Mouse (Mus musculus) heart, embryonic 16.5 days (tissue): ENCODE data around the gene Ttc7b. TPM values are rescaled to one million over a fixed set of nuclear protein-coding genes. Genes with fewer than 3 reads are reported as not detected.
A peak's percentile ranks its signal among the peaks of the same experiment; 100 is the strongest.

Source experiments
- ATAC-seq: fragments of 200-750 bp; cut with Nextera tagmentation; replicated peaks from 2 replicates; pipeline ENCODE4 v1.8.0; 2017; ENCODE audit warnings: moderate number of reproducible peaks; ENCODE audit not compliant: insufficient read depth, low FRiP score; ENCODE audit errors: extremely low read depth
- H3K27ac ChIP-seq: fragments of 300-500 bp; sonication (generic); 2 replicates; pipeline ENCODE4 v1.5.1; 2014; ENCODE audit warnings: mild to moderate bottlenecking, low read length, control low read depth, moderate library complexity
- H3K27me3 ChIP-seq: fragments of 300-500 bp; sonication (generic); 2 replicates; pipeline ENCODE4 v1.6.1; 2014; ENCODE audit warnings: low read length, mixed read lengths; ENCODE audit not compliant: control insufficient read depth, insufficient read depth
- H3K36me3 ChIP-seq: fragments of 300-500 bp; sonication (generic); 2 replicates; pipeline ENCODE4 v1.6.1; 2014; ENCODE audit not compliant: control insufficient read depth, insufficient read depth
- H3K4me1 ChIP-seq: fragments of 300-500 bp; sonication (generic); 2 replicates; pipeline ENCODE4 v1.6.1; 2014; ENCODE audit warnings: low read length, mixed read lengths; ENCODE audit not compliant: control insufficient read depth, insufficient read depth
- H3K4me2 ChIP-seq: fragments of 300-500 bp; sonication (generic); 2 replicates; pipeline ENCODE4 v1.6.1; 2014; ENCODE audit warnings: low read depth, mild to moderate bottlenecking, control low read depth, low read length
- H3K4me3 ChIP-seq: fragments of 300-500 bp; sonication (generic); 2 replicates; pipeline ENCODE4 v1.5.1; 2014; ENCODE audit warnings: mild to moderate bottlenecking, control low read depth, low read length
- H3K9ac ChIP-seq: fragments of 300-500 bp; sonication (generic); 2 replicates; pipeline ENCODE4 v1.6.1; 2014; ENCODE audit warnings: low read length, control low read depth
- H3K9me3 ChIP-seq: fragments of 300-500 bp; sonication (generic); replicated peaks from 2 replicates; pipeline ENCODE4 v1.6.1; 2016; ENCODE audit warnings: low read length; ENCODE audit not compliant: control insufficient read depth
- WGBS: fragments of 180-500 bp; shearing (Covaris S2); extraction: QIAGEN DNeasy Blood & Tissue Kit; methylation state at CpG from one replicate; pipeline ENCODE4 v1.1.7; 2014; 5-methylcytosine and 5-hydroxymethylcytosine counted together
- polyA plus RNA-seq: library from polyadenylated mRNA; unstranded; fragments of >200 nt; fragmentation: Nextera tagmentation; extraction: Ambion mirVana; gene quantifications from 2 replicates; pipeline ENCODE4 v1.2.1, GENCODE M21; 2015

Gene Ttc7b
- polyA plus RNA-seq, 1 experiment from 2014 or later: 6.7 TPM

DNA sequence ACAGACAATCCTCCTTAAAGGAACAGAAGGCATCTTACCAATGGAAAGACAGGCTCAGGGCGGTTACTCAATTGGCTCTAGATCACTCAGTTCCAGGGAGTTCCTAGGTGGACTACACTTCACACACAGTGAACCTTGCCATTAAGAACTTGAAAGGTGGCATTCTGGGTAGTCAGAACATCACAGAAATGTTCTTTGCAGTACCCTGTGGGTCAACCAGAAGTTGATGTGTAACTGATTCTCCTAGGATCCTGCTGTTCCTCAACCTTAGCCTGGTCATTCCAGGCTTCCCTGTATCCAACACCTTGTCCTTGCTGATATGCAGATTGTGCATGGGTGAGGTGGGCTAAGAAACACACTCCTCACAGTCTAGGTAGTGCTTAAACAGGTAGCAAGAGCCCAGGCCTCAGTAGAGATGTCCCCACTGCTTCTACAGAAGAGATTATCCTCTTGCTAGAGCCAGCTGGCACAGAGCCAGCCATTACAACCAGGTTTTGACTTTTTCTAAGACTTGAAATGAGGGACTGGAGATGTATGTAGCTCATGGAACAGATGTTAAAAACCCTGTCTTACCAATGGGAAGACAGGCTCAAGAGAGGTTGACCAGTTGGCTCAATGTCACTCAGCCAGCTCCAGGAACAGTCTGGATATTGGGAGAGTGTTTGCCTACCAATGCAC is 4.3 kb downstream of the Ttc7b start:
- no peak overlapping the region for H3K9ac ChIP-seq
- no peak overlapping the region for H3K27ac ChIP-seq
- no peak overlapping the region for H3K4me3 ChIP-seq
- H3K36me3 ChIP-seq: no peaks in the 10 kb centered on the region
- no peaks in the 10 kb centered on the region for H3K27me3 ChIP-seq
- no peak overlapping the region for H3K4me2 ChIP-seq
- ATAC-seq: no peak
- 97% methylated on average over 1 of the region's 1 CpGs for whole genome bisulfite sequencing
- H3K4me1 ChIP-seq: peaks cover 27% of the 10 kb centered on the region
- no peaks in the 10 kb centered on the region for H3K9me3 ChIP-seq

DNA sequence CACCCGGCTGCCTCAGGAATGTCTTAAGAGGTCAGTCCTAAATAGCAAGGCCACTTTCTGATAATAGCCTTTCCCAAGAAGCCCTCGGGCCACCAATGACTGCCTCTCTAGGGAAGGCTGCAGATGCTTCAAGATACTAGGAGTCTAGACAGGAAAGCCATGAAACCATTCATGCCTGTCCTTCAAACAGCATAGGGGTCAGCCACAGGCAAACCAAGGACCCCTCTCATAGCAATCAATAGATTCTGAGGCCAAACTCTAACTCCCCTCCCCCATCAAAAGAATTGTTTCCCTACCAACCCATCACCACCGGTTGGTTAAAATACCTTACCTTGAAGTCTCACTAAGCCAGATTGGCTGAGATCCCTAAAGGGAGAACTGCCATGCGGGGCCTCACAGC is 5.1 kb downstream of the Ttc7b start:
- H3K9me3 ChIP-seq: peaks cover 4% of the 10 kb centered on the region

DNA sequence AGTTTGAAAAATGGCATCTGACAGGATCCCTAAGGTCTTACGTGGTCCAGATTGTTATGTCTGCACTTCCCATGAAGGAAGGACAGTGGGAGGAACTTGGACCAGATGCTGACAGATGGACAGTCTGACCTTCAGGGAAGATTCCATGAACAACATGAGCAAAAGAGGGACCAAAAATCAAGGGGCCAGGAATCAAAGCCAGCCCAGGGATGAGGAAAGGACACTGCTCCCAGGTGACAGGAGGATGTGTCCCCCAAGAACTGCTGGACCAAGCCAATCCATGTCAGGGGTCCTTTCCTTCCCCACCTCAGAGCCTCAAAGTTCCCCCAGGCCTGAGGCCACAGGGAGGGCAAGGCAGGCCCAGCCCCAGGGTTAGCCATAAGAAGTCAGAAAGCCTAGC is 6.0 kb downstream of the Ttc7b start:
- no peaks in the 10 kb centered on the region for H3K27me3 ChIP-seq
- no peak overlapping the region for H3K27ac ChIP-seq
- H3K9ac ChIP-seq: no peak overlapping the region
- WGBS: 68% methylated on average over 1 of the region's 1 CpGs
- peaks cover 4% of the 10 kb centered on the region for H3K9me3 ChIP-seq
- H3K4me2 ChIP-seq: no peak overlapping the region
- peaks cover 6% of the 10 kb centered on the region; the same call in 1 of the 2 replicates for H3K36me3 ChIP-seq
- ATAC-seq: no peak
- H3K4me3 ChIP-seq: no peak overlapping the region
- peaks cover 22% of the 10 kb centered on the region for H3K4me1 ChIP-seq

More for the DNA sequence above, 5.1 kb downstream of the Ttc7b start:
- no peaks in the 10 kb centered on the region for H3K27me3 ChIP-seq
- no peak for ATAC-seq
- H3K4me2 ChIP-seq: no peak overlapping the region
- H3K9ac ChIP-seq: no peak overlapping the region
- H3K27ac ChIP-seq: no peak overlapping the region
- no peak overlapping the region for H3K4me3 ChIP-seq
- peaks cover 6% of the 10 kb centered on the region; the same call in 1 of the 2 replicates for H3K36me3 ChIP-seq
- peaks cover 24% of the 10 kb centered on the region for H3K4me1 ChIP-seq
- WGBS: 81% methylated on average over 4 of the region's 4 CpGs

DNA sequence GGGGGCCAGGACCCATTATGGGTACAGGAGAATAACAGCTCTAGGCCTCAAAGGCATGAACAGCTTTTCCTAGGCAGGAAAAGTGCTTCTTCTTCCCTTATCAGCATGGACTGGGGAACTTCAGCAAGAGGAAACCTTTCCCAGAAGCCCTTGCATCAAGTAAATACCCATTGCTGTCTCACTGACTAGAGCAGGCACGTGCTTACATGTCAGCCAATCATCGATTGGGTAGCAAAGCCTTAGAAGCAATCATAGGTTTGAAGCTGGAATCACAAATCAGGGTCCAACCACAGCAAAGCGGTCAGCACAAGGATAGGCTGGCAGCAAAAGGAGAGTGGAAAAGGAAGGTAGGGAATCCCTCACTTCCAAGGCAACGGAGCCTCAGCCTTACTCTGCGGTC is 7.5 kb downstream of the Ttc7b start:
- no peaks in the 10 kb centered on the region for H3K27me3 ChIP-seq
- H3K27ac ChIP-seq: no peak overlapping the region
- H3K4me1 ChIP-seq: peaks cover 16% of the 10 kb centered on the region
- peaks cover 6% of the 10 kb centered on the region; the same call in 1 of the 2 replicates for H3K36me3 ChIP-seq
- H3K4me2 ChIP-seq: no peak overlapping the region
- 83% methylated on average over 5 of the region's 5 CpGs for WGBS
- no peak for ATAC-seq
- H3K4me3 ChIP-seq: no peak overlapping the region
- peaks cover 4% of the 10 kb centered on the region for H3K9me3 ChIP-seq
- peak overlapping the region; percentile 0; the same call in 1 of the 2 replicates for H3K9ac ChIP-seq

DNA sequence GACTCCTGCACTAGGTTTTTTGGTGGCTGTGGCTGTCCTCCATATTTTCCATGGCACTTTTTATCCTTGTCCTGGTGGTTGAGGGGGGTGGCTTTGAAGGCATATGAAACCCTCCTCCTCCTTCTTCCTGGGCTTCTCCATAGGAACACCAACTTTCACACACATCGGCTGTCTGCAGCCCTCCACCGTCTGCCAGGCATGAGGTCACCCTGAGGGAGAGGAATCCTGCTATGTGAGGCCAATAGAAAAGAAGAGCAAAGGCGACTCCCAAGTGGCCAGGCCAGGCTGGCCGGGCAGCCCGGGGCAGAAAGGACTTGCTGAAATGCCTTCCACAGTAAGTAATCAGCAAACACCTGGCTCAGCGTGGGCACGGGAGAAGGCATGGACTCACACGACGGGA is 8.0 kb downstream of the Ttc7b start:
- ATAC-seq: no peak; the same call in 1 of the 2 replicates
- peaks cover 4% of the 10 kb centered on the region for H3K9me3 ChIP-seq
- 39% methylated on average over 9 of the region's 9 CpGs for WGBS
- peaks cover 16% of the 10 kb centered on the region for H3K4me1 ChIP-seq
- peaks cover 6% of the 10 kb centered on the region; the same call in 1 of the 2 replicates for H3K36me3 ChIP-seq
- H3K4me2 ChIP-seq: no peak overlapping the region
- H3K4me3 ChIP-seq: no peak overlapping the region
- no peak overlapping the region for H3K27ac ChIP-seq
- no peaks in the 10 kb centered on the region for H3K27me3 ChIP-seq
- peak overlapping the region; percentile 0; the same call in 1 of the 2 replicates for H3K9ac ChIP-seq

DNA sequence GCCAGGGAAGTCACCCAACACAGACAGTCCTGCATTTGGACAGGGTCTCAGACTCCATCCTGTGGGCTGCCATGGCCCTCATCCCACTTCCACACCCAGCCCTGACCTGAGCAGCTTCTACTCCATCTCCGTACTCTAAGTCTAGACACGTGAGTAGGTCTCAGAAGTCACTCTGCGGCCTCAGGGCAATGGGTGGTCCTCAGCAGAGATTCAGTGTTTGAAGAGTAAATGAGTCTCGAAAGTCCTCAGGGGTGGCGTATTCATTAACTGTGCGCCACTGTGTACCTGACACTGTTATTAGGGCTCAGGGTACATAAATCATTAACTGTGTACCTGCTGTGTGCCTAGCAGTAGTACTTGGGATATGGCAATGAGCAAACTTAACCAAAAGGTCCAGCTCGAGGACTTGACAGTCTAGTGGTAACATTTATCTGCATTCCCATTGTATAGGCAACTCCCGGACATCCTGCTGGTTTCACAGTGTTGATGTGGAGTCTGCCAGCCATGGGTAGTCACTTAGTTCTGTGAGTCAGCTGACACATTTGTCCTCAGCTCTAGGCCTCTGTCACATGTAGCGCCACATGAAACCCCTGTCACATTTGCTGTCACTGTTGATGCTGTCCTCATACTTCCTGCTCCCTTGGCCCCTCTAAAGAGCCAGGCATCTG is 10.9 kb downstream of the Ttc7b start:
- Histone ChIP-seq H3K27ac (no peak overlapping the region), H3K27me3 (no peaks in the 10 kb centered on the region), H3K4me2 (no peak overlapping the region), H3K4me1 (peaks cover 11% of the 10 kb centered on the region), H3K36me3 (peaks cover 6% of the 10 kb centered on the region; the same call in 1 of the 2 replicates), H3K9me3 (peaks cover 4% of the 10 kb centered on the region), H3K4me3 (no peak overlapping the region), H3K9ac (no peak overlapping the region)
- ATAC-seq: no peak
- 84% methylated on average over 9 of the region's 9 CpGs for WGBS

DNA sequence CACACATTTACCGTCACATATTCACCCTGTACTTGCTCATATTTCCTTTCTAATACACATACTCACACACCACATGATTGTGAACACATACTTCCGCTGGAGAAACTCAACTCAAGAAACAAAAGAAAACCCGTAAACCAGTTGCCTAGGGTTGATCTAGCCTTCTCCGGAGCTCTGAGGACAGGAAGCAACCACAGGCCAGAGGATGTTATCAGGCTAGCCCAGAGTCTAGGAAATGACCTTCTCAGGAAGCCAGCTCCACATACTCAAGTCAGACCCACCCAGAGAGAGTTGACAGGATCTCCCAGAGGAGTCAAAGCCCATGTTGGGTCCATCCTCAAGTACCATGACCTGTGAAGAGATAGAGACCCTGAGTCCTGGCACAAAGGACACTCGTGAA is 12.0 kb downstream of the Ttc7b start:
- Histone ChIP-seq H3K27ac (0 out of 2 replicates have a peak overlapping the region, but pooled peaks have one; percentile 16), H3K9me3 (peaks cover 4% of the 10 kb centered on the region), H3K27me3 (no peaks in the 10 kb centered on the region), H3K9ac (no peak overlapping the region), H3K4me3 (no peak overlapping the region), H3K36me3 (peaks cover 6% of the 10 kb centered on the region; the same call in 1 of the 2 replicates), H3K4me1 (peaks cover 17% of the 10 kb centered on the region), H3K4me2 (no peak overlapping the region)
- 80% methylated on average over 5 of the region's 5 CpGs for WGBS
- ATAC-seq: no peak

DNA sequence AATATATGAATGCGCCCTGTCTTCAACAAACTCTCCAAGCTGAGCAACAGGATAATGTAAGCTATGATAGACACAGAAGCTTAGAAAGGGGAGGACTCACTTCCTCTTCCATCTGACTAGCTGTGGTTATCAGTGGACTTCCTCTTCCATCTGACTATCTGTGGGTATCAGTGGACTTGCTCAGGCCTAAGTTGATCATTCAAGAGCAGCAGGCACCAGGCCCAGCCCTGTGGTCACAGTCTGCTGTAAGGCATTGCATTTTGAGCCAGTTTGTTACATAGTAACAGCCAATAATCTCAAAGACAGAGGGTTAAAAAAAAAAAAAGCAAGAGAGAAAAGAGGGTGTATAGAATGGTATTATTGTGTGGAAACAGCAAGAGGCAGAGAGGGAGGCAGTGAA is 15.1 kb downstream of the Ttc7b start:
- H3K36me3 ChIP-seq: no peaks in the 10 kb centered on the region
- no peak overlapping the region for H3K9ac ChIP-seq
- peaks cover 19% of the 10 kb centered on the region for H3K4me1 ChIP-seq
- H3K4me3 ChIP-seq: no peak overlapping the region
- H3K27ac ChIP-seq: no peak overlapping the region
- no peak overlapping the region for H3K4me2 ChIP-seq
- no peaks in the 10 kb centered on the region for H3K27me3 ChIP-seq
- ATAC-seq: no peak
- 90% methylated on average over 1 of the region's 1 CpGs for WGBS
- no peaks in the 10 kb centered on the region for H3K9me3 ChIP-seq

DNA sequence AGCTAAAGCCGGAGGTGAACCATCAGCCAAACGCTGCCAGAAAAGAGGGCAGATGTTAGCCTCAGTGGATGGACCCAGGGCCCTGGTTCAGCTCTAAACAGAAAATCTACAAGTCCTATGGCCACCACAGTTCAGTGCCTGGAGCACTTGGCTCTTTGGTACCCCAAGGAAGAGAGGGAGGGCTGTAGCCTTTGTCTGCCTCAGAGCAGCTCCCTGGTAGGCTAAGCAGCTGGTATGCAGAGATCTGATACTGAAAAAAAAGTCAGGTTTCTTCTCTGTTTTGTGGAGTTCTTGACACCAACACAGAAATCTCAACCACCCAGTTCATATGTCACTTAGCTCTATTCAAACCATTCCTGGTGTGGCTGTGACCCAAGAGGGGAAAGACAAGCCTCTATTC is 16.0 kb downstream of the Ttc7b start:
- Histone ChIP-seq H3K9ac (no peak overlapping the region), H3K4me3 (no peak overlapping the region), H3K27me3 (no peaks in the 10 kb centered on the region), H3K27ac (no peak overlapping the region), H3K4me1 (peaks cover 16% of the 10 kb centered on the region), H3K36me3 (peaks cover 4% of the 10 kb centered on the region), H3K9me3 (no peaks in the 10 kb centered on the region), H3K4me2 (no peak overlapping the region)
- no peak for ATAC-seq
- 85% methylated on average over 2 of the region's 2 CpGs for WGBS
